Mouse (Mus musculus): ENCODE measurements around the gene Gstm5. TPM values are rescaled to one million over a fixed set of nuclear protein-coding genes. Genes with fewer than 3 reads are reported as not detected.

Gstm5 gene
- 270 and 277 TPM in 2 replicates for polyA plus RNA-seq (2014; fragmentation: Nextera tagmentation; extraction: Ambion mirVana)

DNA sequence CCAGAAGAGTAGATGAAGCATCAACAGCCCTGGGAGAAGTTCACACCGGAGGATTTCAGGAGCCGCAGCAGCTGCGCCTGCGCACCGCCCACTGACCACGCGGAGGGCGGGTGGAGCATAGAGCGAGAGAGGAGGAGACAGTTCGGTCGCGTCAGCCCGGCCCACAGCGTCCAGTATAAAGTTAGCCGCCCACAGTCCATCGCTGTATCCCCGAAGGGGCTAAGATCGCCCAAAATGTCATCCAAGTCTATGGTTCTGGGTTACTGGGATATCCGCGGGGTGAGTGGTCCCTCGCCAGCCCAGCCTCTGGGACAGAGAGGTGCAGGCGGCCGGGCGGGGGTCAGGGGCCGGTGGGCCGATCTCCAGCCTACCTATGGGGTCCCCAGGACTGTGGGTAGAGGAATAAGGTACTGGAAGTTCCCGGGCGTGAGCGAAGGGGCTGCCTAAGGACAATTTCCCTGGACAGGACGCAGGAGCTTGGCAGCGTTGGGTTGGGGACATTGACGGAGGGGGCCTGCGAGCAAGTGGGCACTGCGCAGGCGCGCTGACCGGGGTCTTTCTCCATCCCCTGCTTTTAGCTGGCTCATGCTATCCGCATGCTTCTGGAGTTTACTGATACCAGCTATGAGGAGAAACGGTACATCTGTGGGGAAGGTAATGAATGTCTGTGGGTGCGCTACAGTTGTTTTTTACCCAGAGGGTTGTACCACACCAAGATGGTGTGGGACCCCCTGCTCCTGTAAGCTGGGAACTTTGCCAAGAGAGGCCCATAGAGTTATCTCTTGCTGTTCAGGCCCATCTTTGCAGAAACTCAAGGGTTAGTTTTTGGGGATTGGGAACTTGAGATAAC is at the start of gene Gstm5:
Gene Gstm5 (plus strand): TSS at position 102 of the 850 bp plus-strand sequence.
- peaks cover 9% of the 10 kb centered on the region for H3K4me1 ChIP-seq (ENCODE audit: control insufficient read depth, insufficient read depth, low read length)
- peak within 1 kb of the TSS; percentile 84 for H3K4me2 ChIP-seq
- no peak within 1 kb of the TSS; the same call in 1 of the 2 replicates for H3K27ac ChIP-seq (ENCODE audit: low read depth, low read length)
- H3K36me3 ChIP-seq (ENCODE audit: control insufficient read depth, insufficient read depth, low read length): peaks cover 4% of the 10 kb centered on the region; the same call in 1 of the 2 replicates
- H3K27me3 ChIP-seq (ENCODE audit: control insufficient read depth, insufficient read depth, low read length): no peaks in the 10 kb centered on the region
- ATAC-seq (ENCODE audit: low FRiP score) (peak; percentile 95), DNase-seq (ENCODE audit: low spot score, missing footprints) (peak; percentile 98)
- peak within 1 kb of the TSS; percentile 75 for H3K4me3 ChIP-seq (ENCODE audit: low read depth, low read length)
- H3K9me3 ChIP-seq (ENCODE audit: control insufficient read depth, low read length): no peaks in the 10 kb centered on the region
- H3K9ac ChIP-seq (ENCODE audit: low read length): peak within 1 kb of the TSS; percentile 93
- WGBS: 7% methylated on average over 40 of the region's 40 CpGs

DNA sequence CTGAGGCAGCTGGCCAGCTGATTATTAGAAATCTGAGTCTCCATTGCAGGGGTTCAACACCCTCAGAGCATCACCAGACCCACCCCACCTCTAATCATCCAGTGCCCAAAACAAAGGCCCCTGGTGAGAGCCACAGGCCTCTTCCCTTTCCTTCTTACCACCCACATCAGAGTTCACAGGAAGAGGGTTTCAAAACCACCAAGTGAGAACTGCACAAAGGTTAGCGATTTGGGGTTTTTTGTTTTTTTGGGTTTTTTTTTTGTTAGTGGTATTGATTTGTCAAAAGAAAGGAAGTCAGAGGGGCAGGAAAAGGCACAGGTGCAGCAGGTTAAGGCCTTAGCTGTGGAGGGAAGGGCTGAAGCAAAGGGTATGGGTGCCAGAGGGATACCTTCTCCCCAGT is 49.4 kb upstream of the Gstm5 start:
- Histone ChIP-seq H3K4me1 (ENCODE audit: control insufficient read depth, insufficient read depth, low read length) (peaks cover 9% of the 10 kb centered on the region), H3K9ac (ENCODE audit: low read length) (no peak overlapping the region), H3K27ac (ENCODE audit: low read depth, low read length) (no peak overlapping the region), H3K9me3 (ENCODE audit: control insufficient read depth, low read length) (no peaks in the 10 kb centered on the region), H3K36me3 (ENCODE audit: control insufficient read depth, insufficient read depth, low read length) (no peaks in the 10 kb centered on the region), H3K4me3 (ENCODE audit: low read depth, low read length) (no peak overlapping the region), H3K4me2 (no peak overlapping the region), H3K27me3 (ENCODE audit: control insufficient read depth, insufficient read depth, low read length) (no peaks in the 10 kb centered on the region)
- ATAC-seq (ENCODE audit: low FRiP score) (no peak), DNase-seq (ENCODE audit: low spot score, missing footprints) (peak; percentile 23)
- WGBS: 83% methylated on average over 1 of the region's 1 CpGs

DNA sequence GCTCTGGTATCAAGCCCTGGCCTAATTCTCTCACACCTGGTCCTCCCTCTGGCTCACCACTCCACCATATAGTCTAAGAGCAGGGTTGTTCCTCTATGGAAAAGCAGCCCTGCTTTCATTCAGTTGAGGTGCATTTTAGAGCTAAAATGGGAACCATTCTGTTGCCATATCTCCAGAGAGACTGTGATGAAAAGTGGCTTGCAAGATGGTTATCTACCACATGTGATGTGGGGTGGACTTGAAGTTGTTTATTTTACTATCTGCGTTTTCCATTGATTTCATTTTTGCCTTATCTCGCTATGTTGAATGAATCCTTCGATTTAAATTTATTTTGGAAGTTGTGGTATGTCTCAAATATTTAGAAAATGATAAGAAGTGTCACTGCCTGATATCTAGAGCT is 48.8 kb upstream of the Gstm5 start:
- WGBS: 87% methylated on average over 3 of the region's 3 CpGs
- Histone ChIP-seq H3K27me3 (ENCODE audit: control insufficient read depth, insufficient read depth, low read length) (no peaks in the 10 kb centered on the region), H3K9ac (ENCODE audit: low read length) (no peak overlapping the region), H3K36me3 (ENCODE audit: control insufficient read depth, insufficient read depth, low read length) (no peaks in the 10 kb centered on the region), H3K4me3 (ENCODE audit: low read depth, low read length) (no peak overlapping the region), H3K4me2 (no peak overlapping the region), H3K27ac (ENCODE audit: low read depth, low read length) (no peak overlapping the region), H3K9me3 (ENCODE audit: control insufficient read depth, low read length) (no peaks in the 10 kb centered on the region), H3K4me1 (ENCODE audit: control insufficient read depth, insufficient read depth, low read length) (peaks cover 9% of the 10 kb centered on the region)
- DNase-seq (ENCODE audit: low spot score, missing footprints): no peak
- ATAC-seq (ENCODE audit: low FRiP score): no peak

DNA sequence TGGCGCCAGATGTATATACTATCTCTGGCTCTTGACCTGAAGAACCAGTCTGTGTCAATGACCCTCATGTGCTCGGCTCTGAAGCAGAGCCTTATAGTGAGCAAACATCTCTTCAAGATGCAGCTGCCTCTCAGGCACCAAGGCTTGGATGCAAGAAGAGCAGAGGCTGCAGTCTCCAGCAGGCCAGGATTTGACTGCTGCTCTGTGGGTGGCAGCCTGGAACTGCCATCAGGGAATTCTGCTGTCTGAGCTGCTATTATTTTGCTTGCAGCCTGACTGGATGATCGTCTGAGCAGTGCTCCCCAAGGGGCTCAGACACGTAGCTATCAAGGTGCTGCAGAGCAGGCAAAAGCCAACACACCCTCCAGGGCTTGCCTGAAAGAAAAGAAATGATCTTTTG is 47.5 kb upstream of the Gstm5 start:
- no peak overlapping the region for H3K4me2 ChIP-seq
- ATAC-seq (ENCODE audit: low FRiP score): no peak

DNA sequence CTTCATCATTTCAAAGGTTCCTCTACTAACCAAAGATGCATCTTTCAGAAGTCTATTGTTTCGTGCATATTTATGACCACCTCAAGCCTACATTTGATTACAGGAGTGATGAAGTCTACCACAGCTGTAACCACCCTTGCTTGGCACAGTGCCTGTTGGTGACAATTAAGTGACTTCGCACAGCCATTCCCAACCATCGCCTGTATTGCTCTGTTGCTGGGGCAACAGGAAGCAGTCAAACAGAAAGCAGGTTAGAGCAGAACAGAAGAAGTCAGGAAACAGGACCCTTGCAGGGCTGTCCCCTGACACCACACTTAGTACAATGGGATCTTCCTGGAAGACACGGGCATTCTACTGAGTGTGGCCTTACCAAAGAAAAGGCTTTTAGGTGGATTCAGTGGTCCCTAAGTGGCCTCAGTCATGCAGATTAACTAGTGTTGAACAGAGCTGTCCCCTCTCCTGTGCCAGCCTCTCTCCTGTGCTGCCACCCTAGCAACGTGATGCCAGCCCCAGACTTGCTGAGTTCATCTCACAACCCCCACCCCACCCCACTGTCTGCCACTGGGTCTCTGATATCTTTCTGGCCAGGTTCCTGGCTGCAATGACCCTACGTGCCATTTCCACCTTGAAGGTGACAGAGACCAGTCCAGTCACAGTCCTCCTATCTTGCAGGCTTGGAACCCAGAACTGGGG is 46.5 kb upstream of the Gstm5 start:
- Histone ChIP-seq H3K4me1 (ENCODE audit: control insufficient read depth, insufficient read depth, low read length) (peaks cover 9% of the 10 kb centered on the region), H3K27me3 (ENCODE audit: control insufficient read depth, insufficient read depth, low read length) (no peaks in the 10 kb centered on the region), H3K27ac (ENCODE audit: low read depth, low read length) (no peak overlapping the region), H3K4me3 (ENCODE audit: low read depth, low read length) (no peak overlapping the region), H3K9me3 (ENCODE audit: control insufficient read depth, low read length) (no peaks in the 10 kb centered on the region), H3K36me3 (ENCODE audit: control insufficient read depth, insufficient read depth, low read length) (no peaks in the 10 kb centered on the region), H3K4me2 (no peak overlapping the region), H3K9ac (ENCODE audit: low read length) (no peak overlapping the region)
- DNase-seq (ENCODE audit: low spot score, missing footprints): no peak
- no peak for ATAC-seq (ENCODE audit: low FRiP score)
- WGBS: 66% methylated on average over 6 of the region's 6 CpGs

More for the DNA sequence above, 47.5 kb upstream of the Gstm5 start:
- Histone ChIP-seq H3K27me3 (ENCODE audit: control insufficient read depth, insufficient read depth, low read length) (no peaks in the 10 kb centered on the region), H3K36me3 (ENCODE audit: control insufficient read depth, insufficient read depth, low read length) (no peaks in the 10 kb centered on the region), H3K9me3 (ENCODE audit: control insufficient read depth, low read length) (no peaks in the 10 kb centered on the region), H3K4me1 (ENCODE audit: control insufficient read depth, insufficient read depth, low read length) (peaks cover 9% of the 10 kb centered on the region), H3K9ac (ENCODE audit: low read length) (no peak overlapping the region), H3K27ac (ENCODE audit: low read depth, low read length) (no peak overlapping the region), H3K4me3 (ENCODE audit: low read depth, low read length) (no peak overlapping the region)
- no peak for DNase-seq (ENCODE audit: low spot score, missing footprints)
- 43% methylated on average over 4 of the region's 4 CpGs for WGBS

DNA sequence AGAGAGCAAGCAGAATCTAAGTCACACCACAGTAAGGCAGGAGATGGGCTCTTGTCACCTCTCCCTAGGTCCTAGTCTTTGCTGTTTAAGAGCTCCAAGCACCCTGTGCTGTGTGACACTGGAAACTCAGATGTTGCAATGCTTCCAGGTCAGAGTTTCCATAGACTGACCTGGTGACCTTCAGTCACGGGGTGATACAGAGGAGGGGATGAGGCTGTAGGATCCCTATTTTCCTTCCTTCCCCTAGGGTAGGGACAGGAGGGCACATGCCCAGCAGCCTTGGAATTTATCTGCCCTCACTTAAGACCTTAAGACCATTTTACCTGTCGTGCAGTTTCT is 46.0 kb upstream of the Gstm5 start:
- DNase-seq (ENCODE audit: low spot score, missing footprints) (no peak), ATAC-seq (ENCODE audit: low FRiP score) (no peak)
- Histone ChIP-seq H3K9ac (ENCODE audit: low read length) (no peak overlapping the region), H3K4me2 (no peak overlapping the region), H3K4me3 (ENCODE audit: low read depth, low read length) (no peak overlapping the region), H3K9me3 (ENCODE audit: control insufficient read depth, low read length) (no peaks in the 10 kb centered on the region), H3K36me3 (ENCODE audit: control insufficient read depth, insufficient read depth, low read length) (no peaks in the 10 kb centered on the region), H3K4me1 (ENCODE audit: control insufficient read depth, insufficient read depth, low read length) (peaks cover 9% of the 10 kb centered on the region), H3K27me3 (ENCODE audit: control insufficient read depth, insufficient read depth, low read length) (no peaks in the 10 kb centered on the region), H3K27ac (ENCODE audit: low read depth, low read length) (no peak overlapping the region)
- 71% methylated on average over 2 of the region's 2 CpGs for WGBS

DNA sequence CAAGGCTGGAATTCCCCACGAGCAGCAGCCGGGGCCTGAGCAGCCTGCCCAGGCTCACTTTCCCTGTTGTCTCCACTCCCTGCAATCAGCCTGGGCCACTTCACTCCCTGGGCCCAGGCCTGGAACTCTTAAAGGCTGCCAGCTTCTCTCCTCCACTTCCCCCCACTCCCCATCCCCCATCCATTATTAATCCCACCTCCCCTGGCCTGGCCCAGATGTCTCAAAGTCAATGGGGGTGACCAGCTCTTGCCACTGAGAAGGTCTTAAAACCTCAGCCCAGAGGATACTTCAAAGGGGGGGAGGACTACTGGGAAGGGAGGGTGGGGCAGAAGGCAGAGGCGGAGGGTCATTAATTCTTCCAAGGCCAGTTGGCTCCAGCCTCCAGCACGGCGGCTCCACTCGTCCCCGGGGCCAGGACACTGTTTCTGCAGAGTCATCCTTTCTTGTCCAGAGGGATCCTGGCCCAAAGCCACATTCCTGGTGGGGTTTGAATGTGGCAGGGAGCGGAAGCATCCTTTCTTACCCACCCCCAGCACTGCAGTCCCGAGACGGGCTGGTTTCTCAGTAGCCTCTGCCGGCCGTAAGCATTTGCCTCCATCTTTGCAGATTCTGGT is 45.1 kb upstream of the Gstm5 start:
- Histone ChIP-seq H3K27ac (ENCODE audit: low read depth, low read length) (peak overlapping the region; percentile 36; the same call in 1 of the 2 replicates), H3K27me3 (ENCODE audit: control insufficient read depth, insufficient read depth, low read length) (no peaks in the 10 kb centered on the region), H3K9me3 (ENCODE audit: control insufficient read depth, low read length) (no peaks in the 10 kb centered on the region), H3K4me2 (peak overlapping the region; percentile 15; the same call in 1 of the 2 replicates), H3K9ac (ENCODE audit: low read length) (peak overlapping the region; percentile 2; the same call in 1 of the 2 replicates), H3K4me1 (ENCODE audit: control insufficient read depth, insufficient read depth, low read length) (peaks cover 9% of the 10 kb centered on the region), H3K36me3 (ENCODE audit: control insufficient read depth, insufficient read depth, low read length) (no peaks in the 10 kb centered on the region), H3K4me3 (ENCODE audit: low read depth, low read length) (no peak overlapping the region)
- ATAC-seq (ENCODE audit: low FRiP score) (peak; percentile 73), DNase-seq (ENCODE audit: low spot score, missing footprints) (peak; percentile 93)
- WGBS: 17% methylated on average over 12 of the region's 12 CpGs

DNA sequence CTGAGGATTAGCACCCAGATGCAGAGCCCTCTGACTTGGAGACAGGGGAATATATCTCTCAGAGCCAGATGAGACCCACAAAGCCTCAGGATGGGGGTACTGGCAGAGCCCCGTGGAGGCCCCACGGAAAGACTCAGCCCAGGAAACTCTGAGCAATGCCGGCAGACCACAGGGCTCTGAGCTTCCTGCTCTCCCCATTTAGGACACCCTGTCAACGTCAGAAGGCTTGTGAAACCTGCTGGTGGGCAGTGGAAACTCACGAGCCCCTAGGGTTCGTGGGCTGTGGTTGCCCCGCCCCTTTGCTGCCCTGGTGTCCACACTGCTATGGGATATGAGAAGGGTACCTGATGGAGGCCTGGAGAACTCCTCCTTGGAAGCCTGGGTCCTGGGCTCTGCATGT is 42.8 kb upstream of the Gstm5 start:
- no peak for DNase-seq (ENCODE audit: low spot score, missing footprints)
- WGBS: 67% methylated on average over 7 of the region's 7 CpGs

More for the DNA sequence above, 42.8 kb upstream of the Gstm5 start:
- Histone ChIP-seq H3K27me3 (ENCODE audit: control insufficient read depth, insufficient read depth, low read length) (no peaks in the 10 kb centered on the region), H3K9ac (ENCODE audit: low read length) (no peak overlapping the region), H3K27ac (ENCODE audit: low read depth, low read length) (no peak overlapping the region), H3K36me3 (ENCODE audit: control insufficient read depth, insufficient read depth, low read length) (no peaks in the 10 kb centered on the region), H3K4me2 (no peak overlapping the region), H3K4me3 (ENCODE audit: low read depth, low read length) (no peak overlapping the region), H3K4me1 (ENCODE audit: control insufficient read depth, insufficient read depth, low read length) (peaks cover 9% of the 10 kb centered on the region), H3K9me3 (ENCODE audit: control insufficient read depth, low read length) (no peaks in the 10 kb centered on the region)
- no peak for ATAC-seq (ENCODE audit: low FRiP score)

Data from midbrain, embryonic 11.5 days (tissue).